Mouse (Mus musculus) stomach, adult 2 months (tissue): Measurements from ENCODE around the gene Pef1. TPM values are rescaled to one million over a fixed set of nuclear protein-coding genes. Genes with fewer than 3 reads are reported as not detected.

Experiments used
- polyA plus RNA-seq: library from polyadenylated mRNA; depleted of rRNA; stranded (reverse); fragments of >200 nt; gene quantifications from 2 replicates; pipeline ENCODE4 v1.2.3, GENCODE M21; 2012; rRNA removed

Pef1 gene
- 64.1 and 80.9 TPM in 2 replicates for polyA plus RNA-seq

GRCm38 (mm10) chr4:130102111-130102651, at the start of gene Pef1:
Gene Pef1, plus strand, starts transcription at chr4:130102558.

DNA sequence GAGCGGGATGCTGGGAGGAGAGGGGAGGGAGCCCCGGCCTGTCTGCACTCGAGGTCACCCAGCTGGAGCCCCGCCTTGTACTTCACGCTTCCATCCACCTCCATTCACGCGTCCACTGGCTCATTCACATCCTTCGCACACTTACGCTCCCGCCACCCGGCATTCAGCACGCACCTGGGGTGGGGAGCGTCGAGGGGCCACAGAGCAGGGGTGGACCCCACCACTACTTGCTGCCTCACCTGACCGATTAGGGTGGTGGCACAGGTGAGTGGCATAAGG, 36.8 kb downstream of the Pef1 start, which contains the start of gene Hcrtr1:
Gene Hcrtr1 (minus strand): TSS at position 146 of the 279 bp plus-strand sequence.

DNA sequence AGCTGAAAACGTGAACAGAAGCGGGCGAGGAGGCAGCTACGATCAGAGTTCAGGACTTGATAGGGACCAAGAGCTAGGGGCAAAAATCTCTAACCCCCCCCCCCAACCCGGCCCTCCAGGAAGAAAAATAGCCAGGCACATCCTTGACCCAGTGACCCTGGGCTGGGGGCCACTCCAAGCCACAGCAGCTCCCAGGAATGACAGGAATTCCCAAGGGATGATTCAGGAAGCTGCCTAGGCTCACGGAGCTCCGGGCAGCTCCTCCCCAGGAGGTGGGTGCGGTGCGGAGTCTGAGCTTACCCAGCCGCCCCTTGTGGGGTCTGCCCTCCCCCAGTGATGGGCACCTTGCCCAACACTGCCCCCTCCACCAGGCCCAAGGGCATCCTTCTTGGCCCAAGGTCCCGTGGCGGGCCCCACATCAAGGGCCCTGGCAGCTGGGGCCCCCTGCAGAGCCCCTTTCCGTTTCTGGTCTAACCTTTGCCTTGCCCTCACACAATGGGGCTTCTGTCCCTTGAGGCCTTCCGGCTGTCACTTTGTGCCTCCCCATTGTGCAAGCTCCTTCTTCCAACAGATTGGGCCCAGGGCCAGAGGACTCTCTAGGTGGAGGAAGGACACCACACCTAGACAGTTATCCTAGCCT, 72.8 kb downstream of the Pef1 start, which contains the start of gene Tinagl1:
Gene Tinagl1 (minus strand): TSS at position 51 of the 640 bp plus-strand sequence.

Other genes starting within 250 kb of the Pef1 start
- 0.03 TPM in 1 of 2 replicates, not detected in the other for gene Spocd1, start 173.3 kb upstream of the Pef1 start, polyA plus RNA-seq
- gene Adgrb2, start 117.7 kb upstream of the Pef1 start, polyA plus RNA-seq, result 2.1 and 5.1 TPM in 2 replicates
- 19.8 and 21.3 TPM in 2 replicates for gene Col16a1, start 54.7 kb upstream of the Pef1 start, polyA plus RNA-seq
- 5.9 and 9.3 TPM in 2 replicates for gene Hcrtr1, start 36.8 kb downstream of the Pef1 start, polyA plus RNA-seq
- gene Tinagl1, start 72.6 kb downstream of the Pef1 start, polyA plus RNA-seq, result 203 and 220 TPM in 2 replicates
- not detected in 2 replicates for gene Gm853, start 119.8 kb downstream of the Pef1 start, polyA plus RNA-seq
- gene Serinc2, start 176.6 kb downstream of the Pef1 start, polyA plus RNA-seq, result 493 and 559 TPM in 2 replicates
- 89.0 and 108 TPM in 2 replicates for gene Fabp3, start 206.0 kb downstream of the Pef1 start, polyA plus RNA-seq
- 0.25 TPM in 1 of 2 replicates, not detected in the other for gene Gm10570, start 206.1 kb downstream of the Pef1 start, polyA plus RNA-seq